Mouse (Mus musculus): ENCODE results near the gene Rabl6. TPM values are rescaled to one million over a fixed set of nuclear protein-coding genes. Genes with fewer than 3 reads are reported as not detected.
A peak's percentile ranks its signal among the peaks of the same experiment; 100 is the strongest.
"Not testable (repeated sequence)": the region's sequence is repeated elsewhere in the genome, so short reads cannot be mapped to it uniquely, and the experiment has no call there.

Rabl6 gene
- total RNA-seq, 2 experiments from 2014 or later, result 117 to 118 TPM

- intact Hi-C loops (cut with DNase I); DNase-seq (ENCODE audit: low spot score in 2 of 2): not testable (repeated sequence)
Observed at GRCm38 (mm10) chr2:25553171-25553786, 55.0 kb downstream of the Rabl6 start.

GRCm38 (mm10) chr2:25551186-25551585 lies 57.1 kb downstream of the Rabl6 start:
- DNase-seq (ENCODE audit: low spot score in 2 of 2), result peak in 1 of 2 experiments; percentile 39
- intact Hi-C loops (cut with DNase I), result no loop called here

- intact Hi-C loops (cut with DNase I), result no loop called here
- no peak for DNase-seq (ENCODE audit: low spot score in 2 of 2)
Observed at GRCm38 (mm10) chr2:25549021-25549991, 59.0 kb downstream of the Rabl6 start.

GRCm38 (mm10) chr2:25546811-25547491 lies 61.4 kb downstream of the Rabl6 start, which contains the start of gene Traf2:
TSS of gene Traf2 (minus strand) at chr2:25546940.
- intact Hi-C loops (cut with DNase I), result no loop called here
- peak; percentile 99 for DNase-seq (ENCODE audit: low spot score in 2 of 2)

- no peak for DNase-seq (ENCODE audit: low spot score in 2 of 2)
- intact Hi-C loops (cut with DNase I), result no loop called here
Observed at GRCm38 (mm10) chr2:25545996-25546810, 62.1 kb downstream of the Rabl6 start.

- intact Hi-C loops (cut with DNase I), result no loop called here
Observed at GRCm38 (mm10) chr2:25541644-25542367, 66.5 kb downstream of the Rabl6 start.

GRCm38 (mm10) chr2:25540541-25540948 lies 67.8 kb downstream of the Rabl6 start:
- intact Hi-C loops (cut with DNase I), result no loop called here
- DNase-seq (ENCODE audit: low spot score in 2 of 2), result no peak

More at GRCm38 (mm10) chr2:25541644-25542367, 66.5 kb downstream of the Rabl6 start:
- DNase-seq (ENCODE audit: low spot score in 2 of 2), result no peak

GRCm38 (mm10) chr2:25536531-25536930 lies 71.8 kb downstream of the Rabl6 start:
- intact Hi-C loops (cut with DNase I), result no loop called here
- no peak for DNase-seq (ENCODE audit: low spot score in 2 of 2)

GRCm38 (mm10) chr2:25534866-25535182 lies 73.5 kb downstream of the Rabl6 start:
- intact Hi-C loops (cut with DNase I), result no loop called here

GRCm38 (mm10) chr2:25534178-25534865 lies 74.0 kb downstream of the Rabl6 start:
- DNase-seq (ENCODE audit: low spot score in 2 of 2), result peak in 1 of 2 experiments; percentile 10
- intact Hi-C loops (cut with DNase I), result no loop called here

More at GRCm38 (mm10) chr2:25534866-25535182, 73.5 kb downstream of the Rabl6 start:
- DNase-seq (ENCODE audit: low spot score in 2 of 2), result no peak

GRCm38 (mm10) chr2:25533707-25534106 lies 74.6 kb downstream of the Rabl6 start:
- DNase-seq (ENCODE audit: low spot score in 2 of 2), result no peak
- intact Hi-C loops (cut with DNase I), result no loop called here

Other genes with a start within 250 kb of the Rabl6 start
- gene Uap1l1, start 242.8 kb downstream of the Rabl6 start, total RNA-seq (2021), result 10 to 100 TPM; 12.2 to 14.8 TPM
- gene Sapcd2, start 236.2 kb downstream of the Rabl6 start, total RNA-seq (2021), result 1 to 10 TPM; 6.2 to 7.0 TPM
- 10 to 100 TPM; 14.7 to 17.5 TPM for gene Entpd2, start 212.6 kb downstream of the Rabl6 start, total RNA-seq (2021)
- 100 to 1,000 TPM; 366 to 370 TPM for gene Npdc1, start 209.2 kb downstream of the Rabl6 start, total RNA-seq (2021)
- under 1 TPM; 0.26 to 0.27 TPM for gene Fut7, start 185.3 kb downstream of the Rabl6 start, total RNA-seq (2021)
- 100 to 1,000 TPM; 137 to 152 TPM for gene Abca2, start 179.8 kb downstream of the Rabl6 start, total RNA-seq (2021)
- 1 to 10 TPM in 1 of 2 experiments, under 1 TPM in 1; 0.59 to 1.2 TPM for gene Clic3, start 151.7 kb downstream of the Rabl6 start, total RNA-seq (2021)
- gene Paxx, start 147.4 kb downstream of the Rabl6 start, total RNA-seq (2021), result 10 to 100 TPM; 64.1 to 66.3 TPM
- gene Ptgds, start 138.5 kb downstream of the Rabl6 start, total RNA-seq (2021), result 1,000 to 10,000 TPM; 1,462 to 1,765 TPM
- not detected for gene Lcn12, start 114.6 kb downstream of the Rabl6 start, total RNA-seq (2021)
- gene Fbxw5, start 107.8 kb downstream of the Rabl6 start, total RNA-seq (2021), result 100 to 1,000 TPM; 141 to 142 TPM
- gene C8g, start 106.8 kb downstream of the Rabl6 start, total RNA-seq (2021), result 1 to 10 TPM in 1 of 2 experiments, under 1 TPM in 1; 0.59 to 1.6 TPM
- 1 to 10 TPM; 9.1 to 9.5 TPM for gene Traf2, start 61.6 kb downstream of the Rabl6 start, total RNA-seq (2021)
- 100 to 1,000 TPM; 190 to 202 TPM for gene Edf1, start 50.7 kb downstream of the Rabl6 start, total RNA-seq (2021)
- 1 to 10 TPM; 1.8 to 2.1 TPM for gene Mamdc4, start 33.7 kb downstream of the Rabl6 start, total RNA-seq (2021)
- gene Phpt1, start 33.3 kb downstream of the Rabl6 start, total RNA-seq (2021), result 100 to 1,000 TPM in 1 of 2 experiments, 10 to 100 TPM in 1; 93.5 to 105 TPM
- 100 to 1,000 TPM; 123 to 129 TPM for gene Ajm1, start 26.8 kb downstream of the Rabl6 start, total RNA-seq (2021)
- gene Ccdc183, start 9.2 kb upstream of the Rabl6 start, total RNA-seq (2021), result not detected
- 10 to 100 TPM; 27.2 to 27.7 TPM for gene Tmem141, start 13.5 kb upstream of the Rabl6 start, total RNA-seq (2021)
- 1 to 10 TPM in 1 of 2 experiments, under 1 TPM in 1; 0.72 to 1.1 TPM for gene Fcna, start 19.5 kb upstream of the Rabl6 start, total RNA-seq (2021)
- gene Lcn8, start 44.6 kb upstream of the Rabl6 start, total RNA-seq (2021), result not detected
- not detected for gene Lcn5, start 49.4 kb upstream of the Rabl6 start, total RNA-seq (2021)
- not detected for gene Lcn6, start 68.3 kb upstream of the Rabl6 start, total RNA-seq (2021)
- gene Lcn10, start 74.2 kb upstream of the Rabl6 start, total RNA-seq (2021), result not detected
- gene Obp2a, start 91.5 kb upstream of the Rabl6 start, total RNA-seq (2021), result not detected
- 10 to 100 TPM; 85.8 to 98.2 TPM for gene Bmyc, start 98.2 kb upstream of the Rabl6 start, total RNA-seq (2021)
- not detected for gene Obp2b, start 128.5 kb upstream of the Rabl6 start, total RNA-seq (2021)
- gene Lcn3, start 157.0 kb upstream of the Rabl6 start, total RNA-seq (2021), result not detected
- gene Lcn11, start 168.5 kb upstream of the Rabl6 start, total RNA-seq (2021), result not detected
- gene Gm13539, start 173.7 kb upstream of the Rabl6 start, total RNA-seq (2021), result not detected
- gene Glt6d1, start 207.3 kb upstream of the Rabl6 start, total RNA-seq (2021), result not detected
- not detected for gene Lcn9, start 214.6 kb upstream of the Rabl6 start, total RNA-seq (2021)
- gene Sohlh1, start 238.7 kb upstream of the Rabl6 start, total RNA-seq (2021), result not detected